Mouse (Mus musculus) gastrocnemius, postnatal 4 days (tissue): ENCODE results near the gene Rnf222. TPM values are rescaled to one million over a fixed set of nuclear protein-coding genes. Genes with fewer than 3 reads are reported as not detected.

ENCODE experiments used
- DNase-seq, 2 experiments: peaks; one replicate each; pipeline ENCODE4 v3.0.0; 2021 to 2022; ENCODE audit warnings: low spot score in 2 of 2, mixed read lengths in 2 of 2
- long read RNA-seq, 2 experiments: library from polyadenylated mRNA; stranded (forward); transcript quantifications; one replicate each; pipeline ENCODE4 v2.0.0; 2021
- total RNA-seq, 2 experiments: library from RNA; stranded (reverse); gene quantifications; 2 replicates each; pipeline ENCODE4 v1.2.3; 2021

Gene Rnf222
- total RNA-seq = under 1 TPM in 1 of 2 experiments, not detected in 1; 0.07 TPM
- long read RNA-seq, experiment 1 = 0 reads
- long read RNA-seq, experiment 2 = 0 reads

DNA sequence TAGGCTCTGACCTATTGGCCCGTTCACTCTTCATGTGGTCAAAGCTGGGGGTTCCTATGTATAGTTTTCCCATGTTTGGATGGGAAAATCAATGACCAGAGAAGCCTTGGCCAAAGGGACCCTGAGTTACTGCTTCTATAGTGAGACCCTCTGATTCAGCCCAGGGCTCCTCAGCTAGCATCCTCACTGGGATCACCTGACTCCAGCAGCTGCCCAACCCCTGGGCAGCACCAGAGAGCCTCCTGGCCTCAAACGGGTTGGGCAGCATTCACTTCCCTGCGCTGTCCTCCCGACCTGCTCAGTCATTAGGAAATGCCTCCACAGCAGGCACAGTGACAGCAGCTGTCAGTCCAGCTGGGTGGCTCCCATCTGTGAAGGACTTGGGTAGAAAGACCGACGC is at the start of gene Rnf222:
Gene Rnf222, plus strand, starts transcription at position 301 of the 400 bp plus-strand sequence.
- no peak for DNase-seq

DNA sequence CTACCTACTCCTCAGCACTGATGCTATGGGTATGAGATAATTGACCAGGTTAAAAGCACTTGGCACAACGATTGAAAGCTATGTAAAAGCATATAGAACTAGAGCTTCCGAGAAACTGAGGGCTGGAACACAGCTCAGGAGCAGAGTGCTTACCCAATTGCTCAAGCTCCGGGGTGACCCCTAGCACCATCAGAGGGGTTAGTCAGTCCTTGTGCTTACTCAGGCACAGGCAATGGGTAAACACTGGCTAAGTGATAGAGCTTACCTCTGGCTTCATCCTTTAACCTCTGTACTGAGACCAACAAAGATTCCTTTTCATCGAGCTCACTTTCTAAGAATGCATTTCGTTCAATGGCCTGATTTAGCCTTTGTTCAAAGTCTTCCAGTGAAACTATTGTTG is 48.7 kb upstream of the Rnf222 start:
- DNase-seq = no peak

DNA sequence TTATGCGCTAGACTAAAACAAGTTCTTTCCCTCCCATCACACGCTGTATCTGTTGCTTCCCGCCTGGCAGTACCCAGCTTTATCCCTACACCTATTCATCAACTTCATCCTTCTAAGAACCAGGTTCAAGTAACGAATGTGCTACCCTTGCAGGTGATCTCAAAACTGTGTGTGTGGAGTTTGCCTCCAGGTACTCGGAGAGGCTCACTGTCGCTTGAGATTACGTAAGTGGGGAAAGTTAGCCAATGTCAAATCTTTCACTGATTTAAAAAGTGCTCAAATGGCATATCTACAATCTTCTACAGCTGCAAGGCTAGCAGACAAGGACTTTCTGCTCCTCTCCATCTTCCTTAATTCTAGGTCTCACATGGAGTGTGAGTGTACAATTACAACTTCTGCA is 37.5 kb upstream of the Rnf222 start:
- DNase-seq = no peak

DNA sequence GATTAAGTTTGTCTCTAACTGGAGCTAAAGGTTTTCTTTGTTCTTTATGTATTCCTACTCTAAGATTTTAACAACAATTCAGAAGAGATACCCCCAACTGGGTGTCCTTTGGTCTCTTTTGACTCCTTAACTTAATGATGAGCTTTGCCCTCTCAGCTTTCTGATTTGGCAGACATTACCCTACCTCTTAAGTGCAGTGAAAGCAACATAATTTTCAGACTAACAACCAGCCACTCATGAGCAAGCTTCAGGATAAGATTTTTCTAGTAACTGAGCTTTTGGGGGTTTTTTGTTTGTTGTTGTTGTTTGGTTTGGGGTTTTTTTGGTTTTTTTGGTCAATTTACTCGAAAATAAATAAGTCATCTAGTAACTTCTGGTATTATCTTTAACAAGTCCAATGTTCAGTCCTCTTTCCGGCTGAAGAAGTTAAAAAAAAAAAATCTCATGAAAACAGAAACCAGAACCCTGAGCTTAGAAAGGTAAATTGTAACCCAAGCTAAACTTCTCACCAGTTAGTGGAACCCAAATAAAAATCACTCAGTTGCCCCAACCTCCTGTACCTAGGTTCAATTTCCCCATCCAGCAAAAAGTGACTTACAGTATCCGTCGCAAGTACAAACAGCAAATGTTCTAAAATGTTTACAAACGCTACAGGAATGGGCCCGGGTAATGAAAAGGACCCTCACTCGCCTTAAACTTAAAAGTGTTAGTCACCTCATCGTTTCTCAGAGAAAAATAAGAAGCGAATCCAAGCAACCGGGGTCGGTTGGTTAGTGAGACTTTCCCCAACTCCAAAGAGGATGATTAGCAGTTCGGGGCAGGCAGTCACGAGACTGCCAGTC is 36.5 kb upstream of the Rnf222 start:
- DNase-seq = no peak

DNA sequence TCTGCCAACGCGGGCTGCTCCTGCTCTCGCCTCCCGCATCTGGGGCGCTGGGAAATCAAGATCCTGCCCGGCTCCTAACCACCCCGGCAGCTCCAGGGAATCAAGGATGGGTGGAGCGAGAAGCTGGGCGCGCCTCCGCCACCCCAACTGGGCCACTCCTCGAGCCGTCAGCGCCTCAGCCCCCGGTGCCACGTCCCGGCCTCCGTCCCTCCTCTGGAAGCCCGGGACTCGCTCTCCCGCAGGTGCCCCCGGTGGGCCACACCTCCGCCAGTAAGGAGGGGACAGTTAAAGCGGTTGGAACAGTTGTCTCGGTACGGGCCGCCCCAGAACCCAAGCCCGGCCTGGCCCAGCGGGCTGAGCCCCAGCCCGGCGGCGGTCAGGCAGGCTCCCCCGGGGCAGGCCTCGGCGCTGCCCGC is 35.9 kb upstream of the Rnf222 start:
- peak; percentile 61 to 78 for DNase-seq

DNA sequence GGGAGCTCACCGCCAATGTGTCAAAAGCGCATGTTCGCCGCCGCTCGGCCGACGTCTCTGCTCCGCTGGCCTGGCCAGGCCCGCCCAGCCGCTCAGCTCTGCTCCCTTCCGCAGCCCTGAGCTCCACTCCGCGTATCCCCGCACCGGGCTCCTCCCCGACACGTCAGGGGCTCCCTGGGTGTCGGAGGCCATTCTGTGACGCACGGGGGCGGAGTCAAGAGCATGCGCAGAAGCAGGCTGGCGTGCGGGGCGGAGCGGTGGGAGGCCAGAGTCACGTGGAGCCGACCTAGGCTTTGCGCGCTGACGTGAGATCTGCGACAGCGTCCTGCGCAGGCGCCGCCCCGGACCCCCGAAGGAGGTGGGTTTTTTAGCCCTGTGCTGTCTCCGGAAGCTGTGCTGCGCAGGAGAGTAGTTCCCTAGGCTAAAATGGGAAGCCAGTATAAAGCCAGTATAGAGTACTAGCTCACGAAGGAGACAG is 35.4 kb upstream of the Rnf222 start:
- peak; percentile 99 to 100 for DNase-seq

DNA sequence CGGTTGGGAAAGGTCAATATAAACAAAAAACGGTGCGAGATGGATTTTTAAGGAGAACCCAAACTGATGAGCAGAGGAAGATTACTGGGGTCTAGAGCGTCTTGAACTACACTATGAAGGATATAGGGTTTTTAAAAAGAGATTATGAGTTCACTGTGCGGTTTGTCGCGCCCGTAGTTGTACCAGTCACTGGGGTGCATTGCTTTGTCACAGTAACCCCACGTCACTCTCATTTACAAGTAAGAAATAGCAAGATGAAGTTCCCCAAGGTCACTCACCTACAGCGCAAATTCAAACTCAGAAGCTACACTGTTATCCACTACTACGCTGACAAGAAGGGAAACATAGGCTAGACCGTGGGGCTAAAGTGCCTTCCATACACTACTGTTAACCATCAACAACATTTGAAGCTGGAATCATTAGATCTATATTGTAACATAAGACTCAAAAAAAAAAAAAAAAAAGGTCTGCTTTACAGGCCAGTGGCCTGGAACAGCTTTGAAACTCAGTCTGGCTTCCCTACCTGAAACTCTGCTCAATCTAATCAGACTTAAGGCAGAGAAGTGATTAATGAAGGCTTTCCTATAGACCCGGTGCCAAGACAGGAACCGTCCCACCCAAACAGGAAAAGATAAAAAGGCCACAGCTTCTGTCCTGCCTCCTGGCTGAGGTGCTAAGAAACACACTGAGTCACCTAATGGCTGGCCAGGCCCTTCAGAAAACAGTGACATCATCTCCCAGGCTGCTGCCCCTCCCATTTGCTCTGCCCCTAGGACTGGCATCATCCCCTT is 34.5 kb upstream of the Rnf222 start:
- no peak for DNase-seq

DNA sequence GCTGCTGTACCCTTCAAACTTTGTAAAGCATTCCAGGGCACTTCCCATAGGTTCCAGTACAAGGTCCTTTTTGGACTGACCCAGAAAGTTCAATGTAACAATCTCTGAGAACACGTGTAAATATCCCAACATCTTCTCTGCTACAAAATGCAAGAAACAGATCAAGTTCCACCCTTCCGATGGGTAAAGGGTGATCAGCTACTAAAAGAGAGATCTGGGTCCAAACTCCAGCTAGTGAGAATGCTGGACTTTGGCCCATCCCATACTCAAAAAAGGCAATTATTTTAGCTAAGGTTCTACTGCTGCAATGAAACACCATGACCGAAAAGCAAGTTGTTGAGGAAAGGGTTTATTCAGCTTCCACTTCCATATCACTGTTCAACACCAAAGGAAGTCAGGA is 33.7 kb upstream of the Rnf222 start:
- no peak for DNase-seq

DNA sequence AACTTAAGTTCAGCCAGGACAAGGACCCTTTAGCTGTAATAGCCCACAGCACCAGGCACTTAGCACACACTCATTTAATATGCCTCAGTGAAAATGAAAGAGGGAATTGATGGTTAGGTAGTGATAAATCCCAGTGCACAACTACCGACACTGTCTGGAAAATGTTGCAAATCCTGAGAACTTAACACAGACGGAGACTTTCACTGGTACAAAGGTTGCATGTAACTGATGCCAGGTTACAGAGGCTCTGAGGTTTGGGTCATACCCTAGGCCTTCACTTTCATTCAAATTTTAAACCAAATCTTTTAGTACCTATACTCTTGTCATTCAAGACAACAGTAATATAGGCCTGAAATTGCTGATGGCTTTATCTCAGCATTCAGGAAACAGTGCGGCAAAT is 31.0 kb upstream of the Rnf222 start:
- no peak for DNase-seq

DNA sequence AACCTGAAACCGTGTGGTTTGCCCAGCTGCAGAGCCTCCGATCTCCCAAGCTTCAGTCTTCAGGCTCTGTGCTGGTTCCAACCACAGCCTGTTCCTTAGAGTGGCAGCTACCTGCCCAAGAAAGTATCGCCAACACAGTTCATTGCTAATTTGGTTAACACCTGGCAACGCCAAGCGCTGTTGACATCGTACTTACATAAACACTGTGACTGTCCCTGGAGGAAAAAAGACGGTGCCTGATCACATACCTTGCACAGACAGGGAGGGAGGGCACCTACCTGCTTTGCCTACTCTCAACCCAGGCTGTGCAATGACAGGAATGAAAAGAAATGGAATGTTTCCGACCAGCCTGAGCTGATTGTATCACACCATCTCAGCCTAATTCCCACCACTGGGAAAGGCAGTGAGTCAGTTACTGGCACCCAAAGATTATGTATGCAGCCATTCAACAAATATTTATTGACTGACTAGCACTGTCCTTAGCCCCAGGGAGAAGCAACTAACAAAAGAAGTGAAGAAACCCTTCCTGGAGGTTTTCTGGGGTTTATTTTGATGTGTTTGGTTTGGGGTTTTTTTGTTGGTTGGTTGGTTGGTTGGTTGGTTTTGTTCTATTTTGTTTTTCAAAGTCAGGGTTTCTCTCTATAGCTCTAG is 28.3 kb upstream of the Rnf222 start:
- no peak for DNase-seq

DNA sequence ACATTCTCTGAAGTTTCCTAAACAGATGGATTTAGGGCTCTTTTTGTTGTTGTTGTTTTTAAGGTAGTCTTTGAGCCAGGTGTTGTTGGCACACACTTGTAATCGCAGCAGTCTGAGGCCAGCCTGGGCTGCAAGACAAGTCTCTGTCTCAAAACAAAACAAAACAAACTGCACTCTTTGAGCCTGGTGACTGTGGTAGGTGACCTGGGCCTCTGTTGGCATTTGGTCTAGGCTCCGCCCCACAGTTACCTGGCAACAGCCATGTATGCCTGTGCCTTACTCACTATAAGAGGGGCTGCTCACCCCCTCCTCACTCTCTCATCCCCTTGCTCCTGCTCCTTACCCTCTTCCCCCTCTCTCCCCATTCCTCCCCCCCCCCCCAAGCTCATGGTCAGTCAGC is 26.1 kb upstream of the Rnf222 start:
- no peak for DNase-seq

DNA sequence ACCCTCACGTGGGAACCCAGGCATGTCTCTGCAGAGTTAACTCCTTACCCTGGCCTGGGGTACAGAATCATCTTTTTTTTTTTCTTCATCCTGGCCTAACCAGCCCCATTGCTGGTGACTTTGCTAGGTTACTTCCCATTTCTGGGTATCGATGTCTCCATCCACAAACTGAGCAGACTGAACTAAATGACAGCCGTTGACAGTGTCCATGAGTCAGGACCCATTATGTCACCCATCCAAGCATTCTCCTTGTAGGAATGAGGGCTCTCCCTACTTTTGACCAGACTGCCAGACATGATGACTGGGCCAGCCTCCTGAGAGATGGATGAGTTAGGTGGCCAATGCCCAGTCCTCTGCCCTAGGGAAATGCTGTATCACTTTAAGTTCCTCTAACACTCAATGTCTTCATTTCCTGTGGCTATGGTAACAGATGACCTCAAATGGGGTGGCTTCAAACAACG is 24.7 kb upstream of the Rnf222 start:
- DNase-seq = no peak

DNA sequence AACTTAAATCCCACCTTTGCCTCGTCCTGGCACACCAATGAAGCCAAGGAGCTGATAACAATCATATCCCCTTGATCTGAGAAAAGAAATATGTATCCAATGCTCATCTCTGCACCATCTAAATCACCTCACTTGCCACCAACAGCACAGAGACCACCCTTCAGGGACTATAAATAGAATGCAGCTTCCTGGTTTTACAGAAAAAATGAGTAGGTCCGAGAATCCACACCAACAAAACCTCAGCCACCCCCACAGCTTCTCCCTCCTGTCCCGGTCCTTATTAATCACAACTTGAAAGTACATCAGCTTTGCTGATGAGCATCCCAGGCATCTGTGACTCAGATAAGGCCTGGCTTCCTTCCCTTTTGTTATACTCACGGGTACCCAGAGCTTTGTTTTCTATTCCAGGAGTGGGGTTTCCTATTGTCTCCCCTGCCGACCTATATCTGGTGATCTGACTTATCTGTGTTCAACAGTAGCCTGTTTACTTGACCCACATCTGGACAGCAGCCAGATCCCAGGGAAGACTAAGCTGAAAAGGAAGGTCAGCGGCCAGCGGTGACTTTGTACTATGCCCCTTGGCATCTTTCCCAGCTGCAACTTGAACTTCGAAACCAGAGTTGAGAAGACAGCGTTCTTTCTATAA is 23.7 kb upstream of the Rnf222 start:
- DNase-seq = peak; percentile 32 to 69

DNA sequence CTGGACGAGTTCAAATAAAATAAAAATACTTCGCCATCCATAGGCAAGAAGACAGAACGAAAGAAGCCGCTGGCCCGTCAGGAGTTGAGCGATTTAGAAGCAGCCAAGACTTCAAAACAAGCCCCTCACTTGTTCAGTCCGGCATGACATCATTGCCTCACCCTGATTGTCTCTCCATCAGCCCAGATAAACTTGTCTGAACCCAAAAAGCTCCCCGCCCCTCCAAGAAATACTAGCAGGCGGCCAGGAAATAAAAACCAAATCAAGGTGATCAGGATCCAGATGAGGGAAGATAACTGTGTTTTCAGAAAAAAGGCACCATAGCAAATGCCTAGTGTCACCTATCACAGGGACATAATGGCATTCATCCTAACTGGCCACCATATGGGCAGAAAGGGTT is 17.1 kb upstream of the Rnf222 start:
- no peak for DNase-seq

DNA sequence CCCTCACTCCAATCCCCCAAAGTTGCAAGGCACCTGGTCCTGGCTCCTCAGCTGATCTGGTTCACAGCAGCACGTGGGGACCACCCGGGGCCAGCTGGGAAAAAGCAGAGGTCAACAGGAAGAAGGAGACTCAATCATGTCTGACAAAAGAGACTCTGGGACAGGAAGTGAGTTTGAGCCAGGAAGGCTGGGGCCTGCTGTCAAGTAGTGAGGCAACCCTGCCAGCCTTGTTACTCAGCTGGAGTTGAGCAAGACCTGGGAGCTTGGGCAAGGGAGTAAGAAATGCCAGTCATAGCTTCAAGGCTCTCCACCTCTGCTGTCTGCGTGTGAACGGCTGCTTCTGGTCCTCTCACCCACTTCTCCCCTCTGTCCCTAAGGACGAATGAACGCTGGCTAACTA is 16.6 kb upstream of the Rnf222 start, which contains the start of gene Ndel1:
Gene Ndel1, minus strand, starts transcription at position 111 of the 400 bp plus-strand sequence.
- peak in 1 of 2 experiments; percentile 22 for DNase-seq

DNA sequence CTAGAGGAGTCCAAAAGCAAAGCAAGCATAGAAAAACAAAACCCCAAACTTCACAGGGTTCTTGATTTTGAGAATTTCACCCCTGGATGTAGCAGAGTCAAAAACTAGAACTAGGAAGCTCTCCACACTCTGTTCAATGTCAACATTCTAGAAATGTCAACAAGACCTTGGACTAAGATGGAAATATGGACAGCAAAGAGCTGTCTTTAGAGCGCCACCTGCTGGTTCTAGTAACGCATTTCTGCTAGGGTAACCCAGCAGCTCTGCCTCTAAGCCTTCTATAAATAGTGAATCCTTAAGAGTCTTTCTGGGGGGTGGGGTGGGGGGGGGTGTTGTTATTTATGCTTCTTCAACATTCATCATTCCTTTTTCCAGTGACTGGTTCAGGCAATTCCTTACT is 13.5 kb upstream of the Rnf222 start:
- DNase-seq = peak in 1 of 2 experiments; percentile 56

DNA sequence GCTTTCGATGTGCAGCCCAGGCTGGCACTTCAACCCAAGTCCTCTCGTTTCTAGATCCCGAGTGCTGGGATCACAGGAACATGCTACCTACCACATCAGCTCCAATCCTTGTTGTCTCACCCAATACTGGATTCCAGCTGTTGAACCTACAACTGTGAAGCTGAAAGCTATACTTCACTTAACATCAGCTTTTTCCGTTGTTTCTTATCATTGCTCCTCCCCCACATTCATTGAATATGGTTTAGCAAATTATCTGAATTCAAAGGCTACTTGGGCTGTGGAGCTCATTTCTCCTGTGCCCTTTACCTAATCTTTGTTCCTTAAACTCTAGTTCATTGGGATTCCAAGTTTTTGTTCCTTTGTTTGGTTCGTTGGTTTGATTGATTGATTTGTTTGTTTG is 9.5 kb upstream of the Rnf222 start:
- no peak for DNase-seq

DNA sequence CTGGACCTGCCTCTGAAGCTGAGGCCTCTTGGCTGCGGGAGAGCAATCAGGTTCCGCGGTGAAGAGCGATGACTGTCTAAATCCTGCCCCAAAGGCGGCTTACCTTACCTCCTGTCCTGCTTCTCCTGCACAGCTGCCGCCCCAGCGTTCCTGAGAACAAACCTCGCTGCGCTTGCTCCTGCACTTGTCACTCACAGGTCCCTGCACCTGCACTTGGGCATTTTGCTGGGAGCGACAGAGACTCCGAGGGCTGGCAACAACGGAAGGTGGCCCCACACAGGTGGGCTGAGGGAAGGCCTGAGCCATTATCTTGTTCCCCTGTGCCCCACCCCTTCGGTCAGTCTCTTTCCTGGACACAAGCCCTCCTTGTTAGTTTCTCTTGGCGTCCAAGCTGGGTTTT is 6.2 kb upstream of the Rnf222 start:
- DNase-seq = no peak

DNA sequence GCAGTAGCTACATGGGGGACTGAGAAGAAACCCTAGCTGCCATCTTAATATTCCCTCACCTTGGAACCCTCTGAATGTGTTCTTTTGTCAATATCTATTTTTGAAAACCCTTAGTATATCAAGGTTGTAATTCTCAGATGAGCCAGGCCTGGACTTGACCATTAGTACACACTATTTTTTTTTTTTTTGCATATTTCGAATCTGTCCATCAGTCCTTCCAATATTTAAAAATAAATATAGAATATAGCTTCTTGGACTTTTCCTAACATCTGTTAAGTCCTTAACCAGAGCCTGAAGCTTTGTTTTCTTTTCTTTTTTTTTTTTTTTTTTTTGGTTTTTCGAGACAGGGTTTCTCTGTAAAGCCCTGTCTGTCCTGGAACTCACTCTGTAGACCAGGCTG is 4.5 kb upstream of the Rnf222 start:
- DNase-seq = no peak

DNA sequence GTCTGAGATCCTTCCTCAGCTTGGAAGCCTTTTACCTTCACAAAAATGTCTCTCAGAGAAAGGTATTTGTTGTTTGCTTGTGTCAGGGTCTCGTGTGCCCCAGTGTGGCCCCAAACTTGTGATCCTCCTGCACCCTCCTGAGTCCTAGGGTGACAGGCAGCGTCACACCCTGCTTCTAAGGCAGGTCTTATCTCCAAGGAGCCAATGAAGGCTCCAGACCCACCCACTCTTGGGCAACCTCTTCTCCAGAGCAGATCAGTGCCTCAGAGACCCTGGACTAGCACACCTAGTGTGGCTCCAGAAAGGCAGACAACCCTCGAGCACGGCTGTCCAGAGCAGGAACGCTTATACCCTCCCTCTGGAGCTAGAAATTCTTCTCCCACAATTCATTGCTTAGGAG is 4.0 kb upstream of the Rnf222 start:
- DNase-seq = no peak

DNA sequence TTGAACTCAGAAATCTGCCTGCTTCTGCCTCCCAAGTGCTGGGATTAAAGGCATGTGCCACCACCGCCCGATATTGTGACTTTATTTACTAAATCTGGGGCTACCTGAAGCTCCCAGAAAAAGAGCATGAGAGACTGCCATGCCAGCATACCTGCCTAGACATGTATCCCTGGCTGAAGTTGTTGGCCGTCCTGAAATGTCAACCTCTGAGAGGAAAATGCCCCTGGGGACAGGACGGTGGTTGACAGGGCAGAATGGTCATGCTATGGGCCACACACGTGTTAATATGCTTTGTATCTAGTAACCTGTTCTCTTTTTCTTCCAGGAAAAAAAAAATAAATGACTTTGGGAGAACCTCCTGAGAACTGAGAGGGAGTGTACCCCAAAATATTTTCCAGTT is 2.3 kb upstream of the Rnf222 start:
- DNase-seq = no peak
